Comparison of ENCODE assay signal across 8 mouse cellular contexts in genomic region chr2:29193819-29194546, GRCm38 (mm10). TPM values are rescaled to one million over a fixed set of nuclear protein-coding genes. Genes with fewer than 3 reads are reported as not detected.
DNase-seq lines count a peak whose midpoint lies in the region; ATAC-seq and TF ChIP-seq lines count a peak whose summit lies in the region.

No protein-coding gene starts in this region.

- WGBS in spleen, adult 2 months = 28% methylated on average over 16 of the region's 16 CpGs
- 22% methylated on average over 16 of the region's 16 CpGs for WGBS in limb, embryonic 13.5 days
- WGBS in stomach, embryonic 15.5 days = 26% methylated on average over 16 of the region's 16 CpGs

- H3K27ac ChIP-seq in spleen, adult 2 months (ENCODE audit: insufficient read depth, low read length) = no peak overlapping the region
- H3K27ac ChIP-seq in limb, embryonic 13.5 days = no peak overlapping the region
- no peak overlapping the region for H3K27ac ChIP-seq in stomach, embryonic 15.5 days

- TF ChIP-seq POLR2A in spleen, adult 2 months (IDR thresholded peaks at IDR 0.05; ENCODE audit: low read depth, low read length) = no peak

- H3K9ac ChIP-seq in limb, embryonic 13.5 days = no peak overlapping the region; the same call in 1 of the 2 replicates
- no peak overlapping the region for H3K9ac ChIP-seq in stomach, embryonic 15.5 days

- no peak for TF ChIP-seq CTCF in spleen, adult 2 months (IDR thresholded peaks at IDR 0.05; ENCODE audit: extremely low read depth, insufficient read depth, insufficient read length, insufficient replicate concordance)

- H3K4me3 ChIP-seq in spleen, adult 2 months (ENCODE audit: extremely low read depth, insufficient read depth, insufficient read length) = peak overlapping the region; percentile 24; the same call in 1 of the 2 replicates
- H3K4me3 ChIP-seq in limb, embryonic 13.5 days = peak overlapping the region; percentile 56
- H3K4me3 ChIP-seq in stomach, embryonic 15.5 days (replicated peaks) = peak overlapping the region; percentile 49

- no peaks in the 10 kb centered on the region for H3K36me3 ChIP-seq in spleen, adult 2 months (ENCODE audit: control insufficient read depth, insufficient read depth, low read length)
- no peaks in the 10 kb centered on the region for H3K36me3 ChIP-seq in limb, embryonic 13.5 days
- no peaks in the 10 kb centered on the region for H3K36me3 ChIP-seq in stomach, embryonic 15.5 days

- peaks cover 8% of the 10 kb centered on the region for H3K27me3 ChIP-seq in spleen, adult 2 months (ENCODE audit: control insufficient read depth, insufficient read depth, low read length)
- H3K27me3 ChIP-seq in limb, embryonic 13.5 days = peaks cover 51% of the 10 kb centered on the region
- peaks cover 19% of the 10 kb centered on the region; the same call in 1 of the 2 replicates for H3K27me3 ChIP-seq in stomach, embryonic 15.5 days (replicated peaks)

- no peaks in the 10 kb centered on the region for H3K9me3 ChIP-seq in limb, embryonic 13.5 days
- no peaks in the 10 kb centered on the region for H3K9me3 ChIP-seq in stomach, embryonic 15.5 days

- ATAC-seq in limb, embryonic 13.5 days (ENCODE audit: low FRiP score, low read depth) = no peak
- no peak for ATAC-seq in stomach, embryonic 15.5 days (ENCODE audit: insufficient read depth, low FRiP score, low read depth)

- peaks cover 7% of the 10 kb centered on the region for H3K4me1 ChIP-seq in spleen, adult 2 months (ENCODE audit: control insufficient read depth, insufficient read depth, insufficient read length)
- H3K4me1 ChIP-seq in limb, embryonic 13.5 days = peaks cover 21% of the 10 kb centered on the region
- peaks cover 7% of the 10 kb centered on the region for H3K4me1 ChIP-seq in stomach, embryonic 15.5 days

- DNase-seq in cerebellum, adult 9-11 months = peak; percentile 33
- no peak for DNase-seq in cerebellum, adult 11 months
- DNase-seq in spleen, adult 2 months (ENCODE audit: low read depth in 1 of 2, low spot score in 2 of 2) = no peak
- no peak for DNase-seq in spleen, postnatal 36 days (ENCODE audit: low spot score in 2 of 2)
- DNase-seq in left cerebral cortex, adult 18-20 months (ENCODE audit: low spot score in 2 of 2) = no peak
- DNase-seq in ovary, postnatal 10 days (ENCODE audit: low spot score) = no peak

- H3K4me2 ChIP-seq in limb, embryonic 13.5 days (replicated peaks) = peak overlapping the region; percentile 98
- H3K4me2 ChIP-seq in stomach, embryonic 15.5 days = peak overlapping the region; percentile 99

RNA-seq across cellular contexts. Expression of gene Ntng2, which starts 58.8 kb away (rescaled TPM):
- 40.6 and 51.0 TPM in 2 replicates for polyA plus RNA-seq in spleen, adult 2 months (2012; rRNA removed)
- polyA plus RNA-seq in limb, embryonic 13.5 days (2015; fragmentation: Nextera tagmentation; extraction: Ambion mirVana) = 0.31 and 0.50 TPM in 2 replicates
- 0.63 and 0.71 TPM in 2 replicates for polyA plus RNA-seq in stomach, embryonic 15.5 days (2015; fragmentation: Nextera tagmentation; extraction: Ambion mirVana)
- 10 to 100 TPM; 77.9 to 80.7 TPM for total RNA-seq in left cerebral cortex, adult 18-20 months (2021)

Comparison
In these comparisons a context has a peak if more than half of its experiments do, and no peak if none do; other contexts are left out.
1. RNA of gene Ntng2, which starts 58.8 kb away (polyA plus RNA-seq): 40.6 to 51.0 TPM in spleen, adult 2 months; 0.63 to 0.71 TPM in stomach, embryonic 15.5 days and 0.31 to 0.50 TPM in limb, embryonic 13.5 days; every median in the first group is over 10 times any median in the second.
2. Peak in every context shown above with its lines, with median percentiles within 50 percentile points of each other: H3K4me3 ChIP-seq.